Mouse (Mus musculus) limb, embryonic 14.5 days (tissue): ENCODE results near the gene Map10. TPM values are rescaled to one million over a fixed set of nuclear protein-coding genes. Genes with fewer than 3 reads are reported as not detected.
A peak's percentile ranks its signal among the peaks of the same experiment; 100 is the strongest.

Source experiments
- ATAC-seq: fragments of 200-750 bp; cut with Nextera tagmentation; 2 replicates; pipeline ENCODE4 v1.8.0; 2017; ENCODE audit warnings: low read depth, moderate number of reproducible peaks, moderate TSS enrichment; ENCODE audit not compliant: low FRiP score
- DNase-seq: peaks from one replicate; pipeline ENCODE4 v3.0.0-alpha.2; 2015; ENCODE audit warnings: low spot score
- H3K27ac ChIP-seq: fragments of 300-500 bp; sonication (generic); replicated peaks from 2 replicates; pipeline ENCODE4 v1.5.1; 2014; ENCODE audit warnings: low read depth, mild to moderate bottlenecking, low read length, moderate library complexity, mixed read lengths
- H3K27me3 ChIP-seq: fragments of 300-500 bp; sonication (generic); 2 replicates; pipeline ENCODE4 v1.6.1; 2014; ENCODE audit warnings: low read length, mixed read lengths; ENCODE audit not compliant: control insufficient read depth, insufficient read depth
- H3K36me3 ChIP-seq: fragments of 300-500 bp; sonication (generic); 2 replicates; pipeline ENCODE4 v1.6.1; 2014; ENCODE audit warnings: mild to moderate bottlenecking, low read length, moderate library complexity, mixed read lengths; ENCODE audit not compliant: control insufficient read depth, insufficient read depth
- H3K4me1 ChIP-seq: fragments of 300-500 bp; sonication (generic); 2 replicates; pipeline ENCODE4 v1.6.1; 2014; ENCODE audit warnings: antibody characterized with exemption, low read length, mixed read lengths; ENCODE audit not compliant: control insufficient read depth, insufficient read depth
- H3K4me2 ChIP-seq: fragments of 300-500 bp; sonication (generic); replicated peaks from 2 replicates; pipeline ENCODE4 v1.6.1; 2014; ENCODE audit warnings: low read depth, mild to moderate bottlenecking, low read length, moderate library complexity; ENCODE audit not compliant: severe bottlenecking
- H3K4me3 ChIP-seq: fragments of 300-500 bp; sonication (generic); replicated peaks from 2 replicates; pipeline ENCODE4 v1.5.1; 2014; ENCODE audit warnings: low read length
- H3K9ac ChIP-seq: fragments of 300-500 bp; sonication (generic); 2 replicates; pipeline ENCODE4 v1.6.1; 2014; ENCODE audit warnings: mild to moderate bottlenecking, low read depth, low read length, moderate library complexity; ENCODE audit not compliant: severe bottlenecking
- H3K9me3 ChIP-seq: fragments of 300-500 bp; sonication (generic); 2 replicates; pipeline ENCODE4 v1.6.1; 2016; ENCODE audit warnings: low read length; ENCODE audit not compliant: control insufficient read depth
- POLR2A ChIP-seq: fragments of 200-500 bp; IDR thresholded peaks from 2 replicates; pipeline ENCODE4 v1.8.0; 2012; ENCODE audit warnings: inconsistent platforms, mild to moderate bottlenecking, moderate library complexity, borderline replicate concordance; ENCODE audit not compliant: insufficient read depth, insufficient read length; ENCODE audit errors: extremely low read depth
- WGBS: fragments of 180-500 bp; shearing (Covaris S2); extraction: QIAGEN DNeasy Blood & Tissue Kit; methylation state at CpG from one replicate; pipeline ENCODE4 v1.1.7; 2014; 5-methylcytosine and 5-hydroxymethylcytosine counted together
- polyA plus RNA-seq, 2 experiments: library from polyadenylated mRNA; depleted of rRNA in 1 of 2; stranded (reverse) in 1 of 2; unstranded in 1 of 2; fragments of >200 nt; fragmentation: Nextera tagmentation in 1 of 2; extraction: Ambion mirVana in 1 of 2; gene quantifications; 2 replicates each; pipeline versions ENCODE4 v1.2.1 to v1.2.3; 2012 to 2014

Map10 gene
- polyA plus RNA-seq, 2 experiments = 3.4 to 6.0 TPM

GRCm38 (mm10) chr8:125686221-125686865 is 16.7 kb downstream of the Map10 start:
- Histone ChIP-seq H3K27me3 (no peaks in the 10 kb centered on the region), H3K4me2 (no peak overlapping the region), H3K36me3 (no peaks in the 10 kb centered on the region), H3K4me1 (peaks cover 13% of the 10 kb centered on the region), H3K9ac (no peak overlapping the region), H3K27ac (no peak overlapping the region), H3K4me3 (no peak overlapping the region), H3K9me3 (no peaks in the 10 kb centered on the region)
- no peak for TF ChIP-seq POLR2A
- 47% methylated on average over 9 of the region's 9 CpGs for WGBS
- ATAC-seq = peak; percentile 77
- DNase-seq = peak; percentile 78

GRCm38 (mm10) chr8:125690166-125690915 is 20.7 kb downstream of the Map10 start:
- Histone ChIP-seq H3K27ac (no peak overlapping the region), H3K36me3 (no peaks in the 10 kb centered on the region), H3K4me3 (no peak overlapping the region), H3K9ac (no peak overlapping the region), H3K4me2 (no peak overlapping the region), H3K9me3 (no peaks in the 10 kb centered on the region), H3K4me1 (peaks cover 11% of the 10 kb centered on the region), H3K27me3 (no peaks in the 10 kb centered on the region)
- DNase-seq (no peak), ATAC-seq (no peak)
- TF ChIP-seq POLR2A = no peak
- WGBS = 78% methylated on average over 15 of the region's 15 CpGs

- Histone ChIP-seq H3K9me3 (no peaks in the 10 kb centered on the region), H3K4me3 (no peak overlapping the region), H3K4me1 (peaks cover 6% of the 10 kb centered on the region), H3K27me3 (no peaks in the 10 kb centered on the region), H3K27ac (no peak overlapping the region), H3K36me3 (no peaks in the 10 kb centered on the region), H3K4me2 (no peak overlapping the region), H3K9ac (no peak overlapping the region)
- no peak for TF ChIP-seq POLR2A
- DNase-seq (no peak), ATAC-seq (no peak)
- 77% methylated on average over 3 of the region's 3 CpGs for WGBS
These were observed 21.3 kb downstream of the Map10 start for GRCm38 (mm10) chr8:125690961-125691360.

- Histone ChIP-seq H3K27me3 (no peaks in the 10 kb centered on the region), H3K27ac (no peak overlapping the region), H3K4me1 (no peaks in the 10 kb centered on the region), H3K4me3 (no peak overlapping the region), H3K9me3 (no peaks in the 10 kb centered on the region), H3K4me2 (no peak overlapping the region), H3K9ac (no peak overlapping the region), H3K36me3 (no peaks in the 10 kb centered on the region)
- peak; percentile 16 for DNase-seq
- WGBS = 74% methylated on average over 5 of the region's 5 CpGs
- TF ChIP-seq POLR2A = no peak
- no peak for ATAC-seq
These were observed 22.8 kb downstream of the Map10 start for GRCm38 (mm10) chr8:125692447-125692846.

- H3K4me3 ChIP-seq = no peak overlapping the region
- TF ChIP-seq POLR2A = no peak
- H3K27me3 ChIP-seq = no peaks in the 10 kb centered on the region
- no peaks in the 10 kb centered on the region for H3K4me1 ChIP-seq
- H3K9me3 ChIP-seq = 0 out of 2 replicates have a peak, but pooled peaks cover 1% of the 10 kb centered on the region
- H3K36me3 ChIP-seq = no peaks in the 10 kb centered on the region
- no peak overlapping the region for H3K27ac ChIP-seq
- no peak for DNase-seq
- no peak overlapping the region for H3K9ac ChIP-seq
- no peak overlapping the region for H3K4me2 ChIP-seq
- WGBS = 85% methylated on average over 3 of the region's 3 CpGs
- no peak for ATAC-seq
These were observed 23.6 kb downstream of the Map10 start for GRCm38 (mm10) chr8:125693197-125693596.
